Mouse (Mus musculus): ENCODE results near the gene Trim28. TPM values are rescaled to one million over a fixed set of nuclear protein-coding genes. Genes with fewer than 3 reads are reported as not detected.

Trim28 gene
- 283 and 298 TPM in 2 replicates for polyA plus RNA-seq (2015; fragmentation: Nextera tagmentation; extraction: Ambion mirVana)

DNA sequence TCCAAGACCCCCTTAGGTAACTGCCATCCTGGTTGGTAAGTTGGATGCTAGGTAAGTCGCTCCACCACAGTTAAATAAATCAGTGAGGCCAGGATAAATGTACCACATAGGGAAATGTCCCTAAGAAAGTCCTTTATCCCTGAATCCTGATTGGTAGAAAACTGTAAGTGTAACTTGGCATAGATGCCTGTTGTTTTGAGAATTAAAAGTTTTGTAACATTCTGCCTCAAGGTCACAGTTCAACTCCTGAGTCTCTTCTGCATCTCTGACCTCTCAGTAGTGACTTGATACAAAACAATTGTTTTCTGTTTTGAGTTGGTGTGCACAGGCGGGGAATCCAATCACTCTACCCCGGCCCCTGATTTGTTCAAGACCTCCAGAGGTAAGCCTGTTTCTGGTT lies at the start of gene Trim28:
TSS of gene Trim28 (plus strand) at position 264 of the 400 bp plus-strand sequence.
- ATAC-seq (replicated peaks; ENCODE audit: low FRiP score): no peak
- no peak within 1 kb of the TSS for H3K4me3 ChIP-seq (replicated peaks)
- H3K9ac ChIP-seq: no peak within 1 kb of the TSS
- no peaks in the 10 kb centered on the region for H3K27me3 ChIP-seq
- no peaks in the 10 kb centered on the region for H3K4me1 ChIP-seq
- 86% methylated on average over 3 of the region's 3 CpGs for WGBS
- no peak within 1 kb of the TSS for H3K27ac ChIP-seq
- peaks cover 1% of the 10 kb centered on the region; the same call in 1 of the 2 replicates for H3K36me3 ChIP-seq
- no peak within 1 kb of the TSS for H3K4me2 ChIP-seq
- no peaks in the 10 kb centered on the region for H3K9me3 ChIP-seq (replicated peaks)

DNA sequence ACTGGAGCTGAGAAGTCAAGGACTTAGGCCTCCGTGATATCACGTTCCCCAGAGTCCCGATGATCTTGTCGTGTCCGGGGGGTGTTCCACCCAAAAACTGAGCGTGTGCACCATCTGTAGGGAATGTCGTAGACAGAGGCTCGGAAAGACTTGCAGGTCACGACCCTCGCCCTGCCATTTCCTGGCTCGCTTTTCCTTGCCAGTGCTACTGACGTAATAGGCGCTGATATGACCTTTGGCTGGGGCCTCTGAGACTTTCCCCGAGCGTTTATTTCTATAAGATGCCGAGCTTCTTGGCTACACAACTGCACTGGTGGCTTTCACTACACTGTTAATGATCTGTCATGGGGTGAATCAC lies 49.1 kb upstream of the Trim28 start:
- no peak; the same call in 1 of the 2 replicates for ATAC-seq (replicated peaks; ENCODE audit: low FRiP score)
- H3K36me3 ChIP-seq: no peaks in the 10 kb centered on the region
- WGBS: 2% methylated on average over 16 of the region's 16 CpGs
- peak overlapping the region; percentile 84 for H3K4me2 ChIP-seq
- H3K27me3 ChIP-seq: 0 out of 2 replicates have a peak, but pooled peaks cover 2% of the 10 kb centered on the region
- H3K9me3 ChIP-seq (replicated peaks): no peaks in the 10 kb centered on the region
- peak overlapping the region; percentile 89 for H3K27ac ChIP-seq
- H3K9ac ChIP-seq: peak overlapping the region; percentile 59
- H3K4me3 ChIP-seq (replicated peaks): peak overlapping the region; percentile 53
- peaks cover 12% of the 10 kb centered on the region for H3K4me1 ChIP-seq

DNA sequence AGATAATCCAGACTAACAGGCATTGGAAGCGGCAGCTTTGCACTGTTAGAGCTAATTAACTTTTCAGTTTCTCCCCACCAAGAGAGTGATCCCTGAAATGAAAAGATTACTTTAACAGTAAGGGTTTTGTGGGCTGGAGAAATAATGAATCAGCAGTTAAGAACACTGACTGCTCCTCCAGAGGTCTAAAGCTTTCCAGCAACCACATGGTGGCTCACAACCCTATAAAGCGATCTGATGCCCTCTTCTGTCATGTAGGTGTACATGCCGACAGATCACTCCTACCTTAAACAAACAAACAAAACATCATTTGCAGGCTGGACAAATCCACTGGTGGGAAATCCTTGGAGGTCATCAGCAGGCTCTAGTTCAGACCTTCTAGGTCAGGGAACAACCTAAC lies 44.0 kb upstream of the Trim28 start:
- Histone ChIP-seq H3K4me3 (replicated peaks) (no peak overlapping the region), H3K9ac (no peak overlapping the region), H3K27me3 (no peaks in the 10 kb centered on the region), H3K4me2 (no peak overlapping the region), H3K4me1 (peaks cover 4% of the 10 kb centered on the region), H3K27ac (no peak overlapping the region), H3K36me3 (no peaks in the 10 kb centered on the region), H3K9me3 (replicated peaks) (no peaks in the 10 kb centered on the region)
- no peak for ATAC-seq (replicated peaks; ENCODE audit: low FRiP score)
- whole genome bisulfite sequencing: 51% methylated on average over 3 of the region's 3 CpGs

DNA sequence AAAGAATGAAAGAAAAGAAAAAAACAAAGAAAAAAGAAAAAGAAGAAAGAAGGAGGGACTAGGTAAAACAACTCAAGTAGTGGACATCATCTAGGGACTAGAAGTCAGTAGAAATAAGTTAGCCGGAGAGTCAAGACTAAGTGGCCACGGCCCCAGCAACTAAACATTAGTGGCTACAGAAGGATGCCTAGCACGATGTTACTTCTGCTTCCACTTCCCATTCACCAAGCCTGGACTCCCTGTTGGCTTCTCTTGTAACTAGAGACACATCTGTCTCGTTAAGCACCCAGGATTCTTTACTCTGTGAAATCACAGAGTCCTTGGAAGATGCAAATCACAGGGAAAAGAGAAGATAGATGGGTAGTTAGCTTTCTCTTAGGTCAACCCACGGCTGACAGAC lies 41.4 kb upstream of the Trim28 start:
- no peak overlapping the region for H3K27ac ChIP-seq
- H3K27me3 ChIP-seq: no peaks in the 10 kb centered on the region
- peaks cover 3% of the 10 kb centered on the region; the same call in 1 of the 2 replicates for H3K4me1 ChIP-seq
- H3K4me2 ChIP-seq: no peak overlapping the region
- no peaks in the 10 kb centered on the region for H3K36me3 ChIP-seq
- H3K9me3 ChIP-seq (replicated peaks): no peaks in the 10 kb centered on the region
- H3K9ac ChIP-seq: no peak overlapping the region
- ATAC-seq (replicated peaks; ENCODE audit: low FRiP score): no peak
- 74% methylated on average over 5 of the region's 5 CpGs for WGBS
- no peak overlapping the region for H3K4me3 ChIP-seq (replicated peaks)

DNA sequence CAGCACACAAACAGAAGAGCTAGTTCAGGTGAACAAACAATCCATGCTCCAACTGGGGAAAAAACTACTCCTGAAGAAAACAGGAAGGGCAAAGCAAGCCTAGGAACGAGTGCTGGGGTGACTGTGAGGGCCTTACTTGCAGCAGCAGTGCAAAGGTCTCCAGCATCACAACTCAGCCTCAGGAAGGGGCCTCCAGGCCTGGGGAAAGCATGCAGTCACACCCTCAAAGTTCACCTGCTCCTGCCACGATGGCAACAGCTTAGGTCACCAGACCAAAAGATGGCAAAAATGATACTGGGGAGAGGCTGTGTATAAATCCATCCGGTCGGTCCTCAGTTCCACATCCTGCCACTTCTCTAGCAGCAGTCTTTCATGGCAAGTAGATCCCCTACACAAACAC lies 40.0 kb upstream of the Trim28 start:
- Histone ChIP-seq H3K4me2 (no peak overlapping the region), H3K27me3 (no peaks in the 10 kb centered on the region), H3K9ac (no peak overlapping the region), H3K27ac (no peak overlapping the region), H3K36me3 (no peaks in the 10 kb centered on the region), H3K4me1 (peaks cover 3% of the 10 kb centered on the region; the same call in 1 of the 2 replicates), H3K9me3 (replicated peaks) (no peaks in the 10 kb centered on the region), H3K4me3 (replicated peaks) (no peak overlapping the region)
- WGBS: 74% methylated on average over 4 of the region's 4 CpGs
- ATAC-seq (replicated peaks; ENCODE audit: low FRiP score): no peak

DNA sequence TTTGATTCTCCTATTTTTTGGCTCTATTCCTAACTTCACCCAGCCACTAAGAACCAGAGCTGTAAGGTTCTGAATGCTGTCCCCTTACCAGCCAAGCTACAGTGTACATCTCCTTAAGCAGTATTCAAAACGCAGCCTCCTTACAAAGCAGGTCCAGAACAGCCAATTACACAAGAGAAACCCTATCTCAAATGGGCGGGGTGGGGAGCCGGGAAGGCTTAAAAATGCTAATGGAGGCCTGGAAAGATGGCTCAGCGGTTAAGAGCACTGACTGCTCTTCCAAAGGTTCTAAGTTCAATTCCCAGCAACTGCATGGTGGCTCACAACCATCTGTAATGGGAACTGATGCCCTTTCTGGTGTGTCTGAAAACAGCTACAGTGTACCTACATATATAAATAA lies 39.2 kb upstream of the Trim28 start:
- ATAC-seq (replicated peaks; ENCODE audit: low FRiP score): no peak
- Histone ChIP-seq H3K27ac (no peak overlapping the region), H3K4me1 (peaks cover 3% of the 10 kb centered on the region; the same call in 1 of the 2 replicates), H3K36me3 (no peaks in the 10 kb centered on the region), H3K27me3 (no peaks in the 10 kb centered on the region), H3K4me3 (replicated peaks) (no peak overlapping the region), H3K4me2 (no peak overlapping the region), H3K9me3 (replicated peaks) (no peaks in the 10 kb centered on the region), H3K9ac (no peak overlapping the region)
- 31% methylated on average over 4 of the region's 4 CpGs for WGBS

- H3K9me3 ChIP-seq (replicated peaks): no peaks in the 10 kb centered on the region
- no peaks in the 10 kb centered on the region for H3K27me3 ChIP-seq
- 1% methylated on average over 29 of the region's 29 CpGs for WGBS
- peak overlapping the region; percentile 51 for H3K9ac ChIP-seq
- no peaks in the 10 kb centered on the region for H3K36me3 ChIP-seq
- peak overlapping the region; percentile 52 for H3K4me3 ChIP-seq (replicated peaks)
- peak overlapping the region; percentile 60 for H3K4me2 ChIP-seq
- H3K27ac ChIP-seq: peak overlapping the region; percentile 80
- peaks cover 12% of the 10 kb centered on the region for H3K4me1 ChIP-seq
- ATAC-seq (replicated peaks; ENCODE audit: low FRiP score): peak; percentile 56
Observed at GRCm38 (mm10) chr7:12961511-12962141, 37.3 kb upstream of the Trim28 start.

- Histone ChIP-seq H3K4me2 (peak within 1 kb of the TSS; percentile 93), H3K9ac (peak within 1 kb of the TSS; percentile 91), H3K4me3 (replicated peaks) (peak within 1 kb of the TSS; percentile 89), H3K36me3 (peaks cover 22% of the 10 kb centered on the region), H3K27ac (peak within 1 kb of the TSS; percentile 90), H3K4me1 (peaks cover 21% of the 10 kb centered on the region), H3K27me3 (no peaks in the 10 kb centered on the region), H3K9me3 (replicated peaks) (no peaks in the 10 kb centered on the region)
- under 1% methylated on average over 23 of the region's 23 CpGs for WGBS
- ATAC-seq (replicated peaks; ENCODE audit: low FRiP score): peak; percentile 94
Observed at GRCm38 (mm10) chr7:12965678-12966091, 33.2 kb upstream of the Trim28 start, which contains the start of gene Zfp324. Zfp324 (plus strand) TSS chr7:12965838.

DNA sequence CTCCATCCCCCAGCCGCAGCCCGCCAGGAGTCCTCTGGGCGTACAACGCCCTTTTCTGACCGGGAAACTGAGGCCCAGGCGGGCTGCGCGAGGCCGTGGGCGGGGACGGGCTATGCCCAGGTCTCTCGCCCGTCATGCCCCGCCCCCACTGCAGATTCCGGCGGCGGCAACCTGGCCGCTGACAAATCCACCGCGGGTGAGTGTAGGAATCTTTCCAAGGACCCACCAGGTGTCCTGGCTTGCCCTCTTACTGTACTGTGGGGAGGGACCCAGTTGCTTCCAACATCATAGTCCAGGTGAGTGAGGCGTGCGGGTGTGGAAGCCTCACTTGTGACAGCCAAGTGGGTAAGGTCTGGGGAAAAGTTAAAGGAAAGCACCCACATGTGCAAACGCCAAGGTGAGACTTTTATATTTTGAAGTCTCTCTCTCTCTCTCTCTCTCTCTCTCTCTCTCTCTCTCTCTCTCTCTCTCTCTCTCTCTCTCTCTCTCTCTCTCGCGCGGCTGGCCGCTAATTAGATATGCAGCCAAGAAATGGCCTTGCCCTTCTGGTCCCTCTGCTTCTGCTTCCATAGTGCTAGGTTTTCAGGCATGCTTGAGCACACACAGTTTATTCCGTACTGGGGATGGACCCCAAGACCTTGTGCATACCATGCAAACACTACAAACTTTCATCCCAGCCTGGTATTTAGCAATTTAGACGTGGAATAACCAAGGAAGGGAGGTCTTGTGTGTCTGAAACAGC lies 32.6 kb upstream of the Trim28 start:
- H3K4me2 ChIP-seq: peak overlapping the region; percentile 93
- H3K27me3 ChIP-seq: no peaks in the 10 kb centered on the region
- peak overlapping the region; percentile 89 for H3K4me3 ChIP-seq (replicated peaks)
- H3K9ac ChIP-seq: peak overlapping the region; percentile 91
- peak overlapping the region; percentile 90 for H3K27ac ChIP-seq
- WGBS: under 1% methylated on average over 25 of the region's 29 CpGs
- H3K4me1 ChIP-seq: peaks cover 19% of the 10 kb centered on the region
- H3K36me3 ChIP-seq: peaks cover 28% of the 10 kb centered on the region
- no peaks in the 10 kb centered on the region for H3K9me3 ChIP-seq (replicated peaks)
- peak; percentile 67 for ATAC-seq (replicated peaks; ENCODE audit: low FRiP score)

- H3K27ac ChIP-seq: no peak overlapping the region
- H3K4me2 ChIP-seq: no peak overlapping the region
- H3K4me3 ChIP-seq (replicated peaks): no peak overlapping the region
- H3K9ac ChIP-seq: no peak overlapping the region
- peaks cover 11% of the 10 kb centered on the region for H3K4me1 ChIP-seq
- no peaks in the 10 kb centered on the region for H3K27me3 ChIP-seq
- ATAC-seq (replicated peaks; ENCODE audit: low FRiP score): no peak
- 95% methylated on average over 25 of the region's 25 CpGs for WGBS
- peaks cover 50% of the 10 kb centered on the region for H3K36me3 ChIP-seq
- no peaks in the 10 kb centered on the region for H3K9me3 ChIP-seq (replicated peaks)
Observed at GRCm38 (mm10) chr7:12970906-12971305, 28.0 kb upstream of the Trim28 start.

GRCm38 (mm10) chr7:12977682-12978389 lies 21.1 kb upstream of the Trim28 start, which contains the start of gene Zfp446:
Zfp446 (plus strand) TSS chr7:12977848.
- Histone ChIP-seq H3K27me3 (no peaks in the 10 kb centered on the region), H3K4me2 (peak within 1 kb of the TSS; percentile 80), H3K9me3 (replicated peaks) (no peaks in the 10 kb centered on the region), H3K9ac (peak within 1 kb of the TSS; percentile 69), H3K4me1 (peaks cover 19% of the 10 kb centered on the region), H3K27ac (peak within 1 kb of the TSS; percentile 98), H3K4me3 (replicated peaks) (peak within 1 kb of the TSS; percentile 75), H3K36me3 (peaks cover 18% of the 10 kb centered on the region)
- under 1% methylated on average over 49 of the region's 49 CpGs for WGBS
- ATAC-seq (replicated peaks; ENCODE audit: low FRiP score): peak; percentile 99
